Mouse (Mus musculus) lung, postnatal 0 days (tissue): ENCODE data around the gene Pdlim4. TPM values are rescaled to one million over a fixed set of nuclear protein-coding genes. Genes with fewer than 3 reads are reported as not detected.
A peak's percentile ranks its signal among the peaks of the same experiment; 100 is the strongest.

Experiments
- ATAC-seq: fragments of 200-750 bp; cut with Nextera tagmentation; 2 replicates; pipeline ENCODE4 v1.8.0; 2017; ENCODE audit warnings: moderate library complexity
- DNase-seq: peaks from one replicate; pipeline ENCODE4 v3.0.0-alpha.2; 2016; ENCODE audit warnings: low spot score
- H3K27ac ChIP-seq: fragments of 300-500 bp; sonication (generic); 2 replicates; pipeline ENCODE4 v1.5.1; 2014; ENCODE audit warnings: antibody characterized with exemption, mild to moderate bottlenecking, low read length, mixed read lengths
- H3K27me3 ChIP-seq: fragments of 300-500 bp; sonication (generic); replicated peaks from 2 replicates; pipeline ENCODE4 v1.6.1; 2014; ENCODE audit warnings: low read length, mixed read lengths; ENCODE audit not compliant: insufficient read depth
- H3K36me3 ChIP-seq: fragments of 300-500 bp; sonication (generic); 2 replicates; pipeline ENCODE4 v1.6.1; 2014; ENCODE audit warnings: low read length, mixed read lengths; ENCODE audit not compliant: insufficient read depth
- H3K4me1 ChIP-seq: fragments of 300-500 bp; sonication (generic); 2 replicates; pipeline ENCODE4 v1.6.1; 2014; ENCODE audit warnings: antibody characterized with exemption, low read depth, low read length, mixed read lengths; ENCODE audit not compliant: insufficient read depth
- H3K4me2 ChIP-seq: fragments of 300-500 bp; sonication (generic); replicated peaks from 2 replicates; pipeline ENCODE4 v1.6.1; 2014; ENCODE audit warnings: low read depth, mild to moderate bottlenecking, low read length, moderate library complexity, mixed read lengths
- H3K4me3 ChIP-seq: fragments of 300-500 bp; sonication (generic); 2 replicates; pipeline ENCODE4 v1.5.1; 2014; ENCODE audit warnings: low read depth, low read length
- H3K9ac ChIP-seq: fragments of 300-500 bp; sonication (generic); replicated peaks from 2 replicates; pipeline ENCODE4 v1.6.1; 2014; ENCODE audit warnings: low read depth, mild to moderate bottlenecking
- H3K9me3 ChIP-seq: fragments of 300-500 bp; sonication (generic); 2 replicates; pipeline ENCODE4 v1.6.1; 2016; ENCODE audit warnings: low read length, mixed read lengths
- CTCF ChIP-seq: IDR thresholded peaks from 2 replicates; pipeline ENCODE4 v1.5.1; 2016; ENCODE audit warnings: antibody characterized with exemption, mild to moderate bottlenecking
- EP300 ChIP-seq: IDR thresholded peaks from 2 replicates; pipeline ENCODE4 v1.6.1; 2016; ENCODE audit warnings: antibody characterized with exemption, mild to moderate bottlenecking, control low read depth
- WGBS: fragments of 180-500 bp; shearing (Covaris S2); extraction: QIAGEN DNeasy Blood & Tissue Kit; methylation state at CpG from one replicate; pipeline ENCODE4 v1.1.7; 2014; 5-methylcytosine and 5-hydroxymethylcytosine counted together
- polyA plus RNA-seq: library from polyadenylated mRNA; unstranded; fragments of >200 nt; fragmentation: Nextera tagmentation; extraction: Ambion mirVana; gene quantifications from 2 replicates; pipeline ENCODE4 v1.2.1, GENCODE M21; 2015

Gene Pdlim4
- polyA plus RNA-seq, 1 experiment from 2014 or later: 8.6 TPM

GRCm38 (mm10) chr11:54028044-54028951 is 40.5 kb downstream of the Pdlim4 start, which contains the start of gene Slc22a4:
Gene Slc22a4, minus strand, starts transcription at chr11:54028090.
- no peak within 1 kb of the TSS for H3K27ac ChIP-seq
- 0 out of 2 replicates have a peak, but pooled peaks cover 5% of the 10 kb centered on the region for H3K27me3 ChIP-seq
- H3K9ac ChIP-seq: 0 out of 2 replicates have a peak within 1 kb of the TSS, but pooled peaks have one; percentile 16
- DNase-seq: peak; percentile 87
- no peak for TF ChIP-seq EP300
- peak; percentile 55 for TF ChIP-seq CTCF
- ATAC-seq: peak; percentile 95
- WGBS: 3% methylated on average over 61 of the region's 61 CpGs
- peak within 1 kb of the TSS; percentile 34 for H3K4me3 ChIP-seq
- no peaks in the 10 kb centered on the region for H3K9me3 ChIP-seq
- no peaks in the 10 kb centered on the region for H3K36me3 ChIP-seq
- peaks cover 5% of the 10 kb centered on the region; the same call in 1 of the 2 replicates for H3K4me1 ChIP-seq
- H3K4me2 ChIP-seq: peak within 1 kb of the TSS; percentile 63

GRCm38 (mm10) chr11:54027131-54028043 is 41.4 kb downstream of the Pdlim4 start:
- Histone ChIP-seq H3K27me3 (0 out of 2 replicates have a peak, but pooled peaks cover 5% of the 10 kb centered on the region), H3K36me3 (no peaks in the 10 kb centered on the region), H3K9ac (no peak overlapping the region), H3K4me3 (peak overlapping the region; percentile 34), H3K4me1 (peaks cover 5% of the 10 kb centered on the region; the same call in 1 of the 2 replicates), H3K9me3 (no peaks in the 10 kb centered on the region), H3K27ac (no peak overlapping the region), H3K4me2 (peak overlapping the region; percentile 63)
- DNase-seq: peak; percentile 39
- ATAC-seq: no peak
- WGBS: 18% methylated on average over 31 of the region's 31 CpGs
- no peak for TF ChIP-seq CTCF
- TF ChIP-seq EP300: no peak

DNA sequence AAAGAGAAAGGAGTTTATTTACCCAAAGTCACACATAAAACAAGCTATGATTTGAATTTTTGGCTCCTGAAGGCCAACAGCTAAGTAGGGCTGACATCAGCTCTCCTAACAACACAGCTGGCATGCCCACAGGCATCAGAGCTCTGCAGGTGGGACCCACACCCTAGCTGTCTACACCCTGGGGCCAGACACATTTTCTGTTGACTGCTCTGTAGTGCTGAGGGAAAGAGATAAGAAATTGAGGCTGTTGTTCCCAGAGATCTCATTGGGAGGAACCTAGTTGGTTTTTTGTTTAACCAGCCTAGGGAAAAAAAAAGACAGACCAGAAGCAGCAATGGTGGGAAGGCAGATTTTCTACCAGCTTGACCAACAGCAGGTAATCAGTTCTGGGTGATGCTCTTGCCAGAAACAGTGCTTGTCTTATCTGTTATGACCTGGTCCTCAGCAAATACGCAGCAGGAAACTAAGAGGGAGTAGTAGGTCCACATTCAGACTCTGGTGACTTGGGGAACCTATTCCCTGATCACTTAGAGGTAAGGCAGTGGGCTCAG is 42.2 kb downstream of the Pdlim4 start:
- Histone ChIP-seq H3K27ac (no peak overlapping the region), H3K27me3 (0 out of 2 replicates have a peak, but pooled peaks cover 5% of the 10 kb centered on the region)
- WGBS: 57% methylated on average over 1 of the region's 1 CpGs

DNA sequence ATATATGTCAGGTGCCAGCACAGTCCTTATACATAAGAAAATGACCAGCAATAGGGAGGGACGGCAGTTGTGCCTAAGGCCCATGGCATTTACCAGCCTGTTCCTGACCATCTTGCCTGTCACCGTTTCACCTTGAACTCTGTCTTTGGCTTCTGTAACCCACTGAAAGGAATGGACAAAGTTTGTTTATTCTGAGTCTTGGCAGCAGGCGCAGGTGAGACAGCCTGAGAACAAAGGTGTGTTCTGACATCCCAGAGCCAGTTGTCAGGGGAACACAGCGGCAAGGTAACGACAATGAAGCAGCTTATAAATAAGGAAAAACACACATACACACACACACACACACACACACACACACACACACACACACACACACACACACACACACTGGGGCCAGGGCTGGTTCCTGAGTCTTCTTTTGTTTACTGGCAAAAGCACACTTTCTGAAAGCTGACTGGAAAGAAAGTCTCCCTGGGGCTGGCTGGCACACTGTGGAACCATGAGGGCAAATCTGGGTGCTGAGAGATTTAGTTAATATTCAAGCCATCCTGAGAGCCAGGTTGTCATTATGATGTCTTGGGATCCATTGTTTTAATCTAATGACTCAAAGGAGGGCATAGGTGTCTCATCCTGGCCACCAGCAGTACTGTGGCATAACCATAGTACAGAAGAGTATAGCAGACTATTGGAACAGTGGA is 47.3 kb downstream of the Pdlim4 start:
- no peak overlapping the region for H3K4me2 ChIP-seq
- H3K4me1 ChIP-seq: no peaks in the 10 kb centered on the region
- ATAC-seq (no peak), DNase-seq (no peak)
- no peaks in the 10 kb centered on the region for H3K9me3 ChIP-seq
- H3K36me3 ChIP-seq: no peaks in the 10 kb centered on the region
- no peaks in the 10 kb centered on the region for H3K27me3 ChIP-seq
- TF ChIP-seq EP300 (no peak), CTCF (no peak)
- no peak overlapping the region for H3K27ac ChIP-seq
- H3K9ac ChIP-seq: no peak overlapping the region
- H3K4me3 ChIP-seq: no peak overlapping the region
- 60% methylated on average over 5 of the region's 5 CpGs for WGBS

More for the DNA sequence above, 42.2 kb downstream of the Pdlim4 start:
- TF ChIP-seq CTCF (no peak), EP300 (no peak)
- Histone ChIP-seq H3K9me3 (no peaks in the 10 kb centered on the region), H3K4me3 (no peak overlapping the region), H3K4me2 (no peak overlapping the region), H3K9ac (no peak overlapping the region), H3K4me1 (peaks cover 5% of the 10 kb centered on the region; the same call in 1 of the 2 replicates), H3K36me3 (no peaks in the 10 kb centered on the region)
- ATAC-seq (no peak), DNase-seq (no peak)

DNA sequence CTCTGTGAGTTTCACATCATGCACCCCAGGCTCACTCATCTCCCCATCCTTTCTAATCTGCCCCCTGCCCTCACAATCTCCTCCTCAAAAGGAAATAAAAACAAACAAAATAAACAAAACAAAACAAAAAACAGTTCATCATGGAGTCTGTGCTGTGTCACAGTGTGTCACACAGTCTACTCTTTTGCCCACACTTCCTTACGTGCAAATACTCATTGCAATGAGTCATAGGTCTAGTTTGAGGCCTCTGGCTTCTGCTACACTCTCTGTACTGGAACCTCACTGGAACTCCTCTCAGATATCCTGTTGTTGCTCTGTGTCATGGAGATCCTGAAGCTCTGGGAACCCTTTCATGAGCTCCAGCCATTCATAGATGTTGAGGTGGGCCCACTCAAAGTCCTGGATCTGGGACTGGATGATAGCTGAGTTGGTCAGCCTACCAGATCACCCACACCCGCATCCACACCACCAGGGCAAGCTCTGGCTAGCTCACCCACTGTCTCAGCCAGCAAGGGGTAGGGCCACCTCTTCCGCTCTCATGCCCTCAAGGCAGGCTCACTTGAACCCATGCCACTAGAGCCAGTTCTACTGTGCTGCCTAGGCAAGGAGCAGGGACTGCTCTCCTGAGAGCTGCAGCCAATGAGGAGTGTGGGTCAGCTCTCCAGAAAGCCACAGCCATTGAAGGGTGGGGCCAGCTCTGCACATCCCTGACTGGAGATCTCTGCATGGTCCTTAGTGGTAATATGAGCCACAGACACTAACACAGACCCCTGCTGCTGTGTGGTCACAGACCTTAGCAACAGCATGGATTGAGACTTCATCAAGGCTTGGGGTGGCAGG is 49.7 kb downstream of the Pdlim4 start:
- Histone ChIP-seq H3K4me3 (no peak overlapping the region), H3K4me2 (no peak overlapping the region), H3K4me1 (no peaks in the 10 kb centered on the region), H3K9me3 (no peaks in the 10 kb centered on the region), H3K36me3 (no peaks in the 10 kb centered on the region), H3K9ac (no peak overlapping the region), H3K27me3 (no peaks in the 10 kb centered on the region), H3K27ac (no peak overlapping the region)
- 75% methylated on average over 3 of the region's 3 CpGs for WGBS
- TF ChIP-seq CTCF: no peak
- no peak for TF ChIP-seq EP300
- DNase-seq (no peak), ATAC-seq (no peak)
